Mouse (Mus musculus) activated CD4-positive, CD25-positive, alpha-beta regulatory T cell, adult 9 weeks (primary cell): Measurements from ENCODE around the gene Gm10772. TPM values are rescaled to one million over a fixed set of nuclear protein-coding genes. Genes with fewer than 3 reads are reported as not detected.

Source experiments
- polyA plus RNA-seq: library from polyadenylated mRNA; unstranded; fragments of 100-300 nt; shearing (Covaris generic); gene quantifications from one replicate; pipeline ENCODE4 v1.2.1, GENCODE M21; 2017

Gene Gm10772
- polyA plus RNA-seq: not detected

GRCm38 (mm10) chr13:66227473-66227872 is at the start of gene Gm10772:
Gm10772 (minus strand) TSS chr13:66227573.

Other genes starting within 250 kb of the Gm10772 start
- not detected for gene Gm10324, start 108.0 kb downstream of the Gm10772 start, polyA plus RNA-seq
- not detected for gene 2410141K09Rik, start 213.5 kb upstream of the Gm10772 start, polyA plus RNA-seq